Mouse (Mus musculus) kidney, postnatal 36 days (tissue): ENCODE data around the gene Spin2g.
"Not testable (repeated sequence)": the region's sequence is repeated elsewhere in the genome, so short reads cannot be mapped to it uniquely, and the experiment has no call there.

Experiments
- DNase-seq, 2 experiments: peaks; one replicate each; pipeline ENCODE4 v3.0.0; 2021 to 2022; ENCODE audit warnings: mixed read lengths in 2 of 2

Gene Spin2g

GRCm38 (mm10) chrX:34238633-34239032 lies at the start of gene Spin2g:
Gene Spin2g (minus strand): TSS chrX:34238733.
- not testable (repeated sequence) for DNase-seq
